Mouse (Mus musculus): ENCODE data around the gene Stam2.

DNA sequence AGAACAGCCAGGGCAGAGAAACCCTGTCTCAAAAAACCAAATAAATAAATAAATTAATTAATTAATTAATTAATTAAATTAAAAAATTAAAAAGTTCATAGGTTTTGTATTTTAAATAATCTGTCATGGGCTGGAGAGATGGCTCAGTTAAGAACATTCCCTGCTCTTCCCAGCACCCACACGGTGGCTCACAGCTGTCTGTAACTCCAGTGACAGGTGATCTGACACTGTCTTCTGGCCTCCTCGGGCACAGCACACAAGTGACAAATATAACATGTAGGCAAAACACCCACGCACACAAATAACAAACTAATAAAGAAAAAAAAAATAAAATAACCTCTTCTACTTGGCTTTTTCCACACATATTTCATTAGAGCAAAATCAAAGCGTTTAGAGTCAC, 1.5 kb downstream of the Stam2 start:
- TF ChIP-seq CTCF (IDR thresholded peaks at IDR 0.05; ENCODE audit: insufficient read depth, low read depth, low read length), result no peak
- TF ChIP-seq POLR2A (IDR thresholded peaks at IDR 0.05; ENCODE audit: insufficient read depth, low read depth, low read length), result no peak
